Mouse (Mus musculus) C2C12 (cell line): ENCODE measurements around the gene Serinc4.

Experiments used
- CEBPB ChIP-seq: IDR thresholded peaks from one replicate; pipeline ENCODE4 v1.6.1; 2011; ENCODE audit warnings: low read depth, mild to moderate bottlenecking, control low read depth, moderate library complexity
- CTCF ChIP-seq: IDR thresholded peaks from one replicate; pipeline ENCODE4 v1.5.1; 2011; ENCODE audit not compliant: control insufficient read depth, insufficient read depth, insufficient read length
- FOSL1 ChIP-seq: IDR thresholded peaks from one replicate; pipeline ENCODE4 v1.8.0; 2011; ENCODE audit warnings: mild to moderate bottlenecking, low read length; ENCODE audit not compliant: poor library complexity, insufficient read depth, severe bottlenecking
- MAX ChIP-seq: IDR thresholded peaks from one replicate; pipeline ENCODE4 v1.6.1; 2011; ENCODE audit warnings: mild to moderate bottlenecking, control low read depth
- MYOD1 ChIP-seq: IDR thresholded peaks from one replicate; pipeline ENCODE4 v1.6.1; 2011; ENCODE audit warnings: low read depth; ENCODE audit not compliant: control insufficient read depth, insufficient read length
- MYOG ChIP-seq: IDR thresholded peaks from one replicate; pipeline ENCODE4 v1.6.1; 2011; ENCODE audit not compliant: control insufficient read depth, insufficient read length; ENCODE audit errors: extremely low read depth
- USF1 ChIP-seq: IDR thresholded peaks from one replicate; pipeline ENCODE4 v1.6.1; 2011; ENCODE audit warnings: low read depth, mild to moderate bottlenecking, control low read depth, moderate library complexity

DNA sequence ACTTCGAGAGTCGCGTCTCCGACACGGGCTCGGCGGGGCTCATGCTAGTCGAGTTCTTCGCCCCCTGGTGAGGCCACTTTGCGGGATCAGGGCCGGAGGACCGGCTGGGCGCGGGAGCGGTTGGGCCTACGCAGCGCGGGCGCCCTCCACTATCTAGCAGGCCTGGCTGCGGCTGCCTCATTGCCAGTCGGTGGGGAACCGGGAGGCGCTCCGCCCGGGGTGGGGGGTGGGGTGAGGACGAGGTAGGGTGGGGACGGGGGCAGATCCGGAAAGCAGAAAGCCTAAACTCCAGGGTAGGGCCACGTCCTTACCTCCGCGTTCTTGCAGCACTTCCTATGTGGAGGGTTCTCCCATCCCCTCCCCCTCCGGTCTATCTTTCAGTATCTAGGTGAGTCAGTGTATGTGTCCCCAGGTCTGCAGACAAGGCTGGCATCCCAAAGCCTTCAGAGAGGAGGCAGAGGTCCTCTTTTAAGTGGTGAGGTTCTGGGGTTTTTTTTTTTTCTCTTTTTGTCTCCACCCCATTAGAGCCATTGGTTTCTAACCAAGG is 42.4 kb downstream of the Serinc4 start:
- TF ChIP-seq CTCF (no peak), MAX (no peak), FOSL1 (no peak), MYOG (no peak), USF1 (no peak), MYOD1 (no peak), CEBPB (no peak)
